Mouse (Mus musculus) spleen, adult 12 weeks (tissue): ENCODE data around the gene Tom1l1.
"Not testable (repeated sequence)": the region's sequence is repeated elsewhere in the genome, so short reads cannot be mapped to it uniquely, and the experiment has no call there.

Experiments
- DNase-seq: peaks from one replicate; pipeline ENCODE4 v3.0.0; 2022; ENCODE audit warnings: low spot score

The Tom1l1 gene

DNA sequence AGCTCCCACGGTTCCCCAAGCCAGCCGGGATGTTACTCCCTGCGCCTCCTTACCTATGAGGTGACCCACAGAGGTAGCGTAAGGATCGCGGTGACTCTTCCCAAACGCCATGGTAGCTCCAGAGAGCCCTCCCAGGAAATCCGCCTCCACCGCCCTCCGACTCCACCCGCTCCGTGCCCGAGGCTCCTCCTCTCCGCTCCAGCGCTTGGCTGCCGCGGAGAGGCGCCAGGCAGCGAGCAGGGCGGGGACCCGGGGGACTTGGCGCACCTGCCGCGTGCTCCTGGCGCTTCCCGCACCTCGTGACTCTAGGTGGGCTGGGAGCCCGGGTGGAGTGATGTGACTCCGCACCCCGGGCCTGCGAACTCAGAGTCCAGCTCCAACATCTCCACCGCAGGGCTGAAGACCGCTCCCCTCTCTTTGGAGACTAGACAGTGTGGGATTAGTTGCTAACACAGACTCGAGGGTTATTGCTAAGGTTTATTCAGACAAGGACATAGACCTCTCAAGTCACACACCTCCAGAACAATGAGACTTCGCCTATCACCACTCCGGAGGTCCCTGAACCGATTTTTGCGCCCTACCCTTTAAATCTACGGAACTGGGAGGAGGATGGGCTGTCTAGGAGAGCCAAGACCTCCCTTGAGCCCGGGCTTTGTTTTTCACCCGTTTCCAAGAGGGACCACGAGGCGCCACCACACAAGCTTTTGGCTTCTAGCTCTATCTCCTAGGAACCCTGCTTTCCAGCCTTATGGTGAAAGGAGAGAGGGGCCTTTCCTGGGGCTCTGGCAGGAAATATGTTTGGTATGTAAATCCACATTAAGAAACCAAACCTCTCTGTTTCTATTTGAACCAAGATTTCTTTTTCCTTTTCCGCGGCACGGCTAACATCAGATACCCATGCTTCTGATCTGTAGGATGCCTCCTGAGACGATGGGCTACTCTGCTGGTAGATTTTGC is at the start of gene Tom1l1:
Gene Tom1l1, minus strand, starts transcription at position 907 of the 957 bp plus-strand sequence.
- peak; percentile 62 for DNase-seq

DNA sequence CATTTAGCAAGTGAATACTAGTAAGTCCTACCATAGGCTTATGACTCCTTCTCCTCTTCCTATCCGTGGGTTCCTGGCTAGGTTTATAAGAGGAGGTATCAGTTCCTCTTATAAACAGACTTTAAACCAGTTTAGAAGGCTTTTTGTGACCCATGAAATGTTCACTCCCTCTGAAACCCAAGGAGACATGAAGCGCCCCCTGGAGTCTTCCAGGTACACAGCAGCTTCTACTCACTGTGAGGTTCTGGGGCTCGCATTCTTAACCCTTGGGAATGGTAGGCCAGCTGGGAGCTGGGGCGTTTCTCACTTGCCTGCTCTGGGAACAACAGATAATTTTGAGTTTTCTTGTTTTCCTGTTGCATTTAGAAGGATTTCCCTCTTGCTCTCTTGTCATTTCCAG is 45.4 kb upstream of the Tom1l1 start:
- DNase-seq: peak; percentile 9

DNA sequence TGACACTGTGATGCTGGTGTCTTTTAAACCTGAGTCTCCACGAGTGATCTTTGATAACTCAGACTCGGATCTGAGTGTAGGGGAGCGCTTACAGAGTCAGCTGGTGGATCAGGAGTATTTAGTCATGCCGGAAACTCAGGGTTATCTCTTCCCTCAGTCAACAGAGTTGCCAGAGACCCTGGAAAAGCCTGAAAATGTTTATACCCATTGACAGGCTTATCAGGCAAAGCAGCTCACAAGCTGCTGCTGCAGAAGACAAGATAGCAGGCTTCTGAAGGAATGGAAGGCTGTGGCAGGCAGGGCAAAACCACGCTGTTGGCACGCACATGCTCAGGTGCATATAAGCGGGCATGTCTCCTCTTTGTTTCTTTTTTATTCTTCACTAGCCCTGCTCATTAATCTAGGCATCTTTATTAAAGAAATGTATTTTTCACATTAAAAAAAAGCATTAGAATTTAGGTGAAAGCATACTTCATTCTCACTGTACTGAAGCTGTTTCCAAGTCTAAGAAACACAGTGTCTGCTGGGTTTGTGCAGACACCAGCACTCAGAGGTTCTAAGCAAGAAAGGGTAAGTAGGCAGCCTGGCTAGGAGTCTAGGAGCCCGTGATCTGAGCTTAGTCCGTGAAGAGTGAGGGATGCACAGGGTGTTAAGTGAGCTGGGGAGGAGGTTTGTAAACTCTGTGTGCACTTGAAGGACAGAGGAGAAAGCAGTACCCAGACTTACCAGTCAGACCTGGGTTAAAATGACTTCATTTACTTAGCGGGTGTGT is 39.4 kb upstream of the Tom1l1 start:
- peak; percentile 43 for DNase-seq

DNA sequence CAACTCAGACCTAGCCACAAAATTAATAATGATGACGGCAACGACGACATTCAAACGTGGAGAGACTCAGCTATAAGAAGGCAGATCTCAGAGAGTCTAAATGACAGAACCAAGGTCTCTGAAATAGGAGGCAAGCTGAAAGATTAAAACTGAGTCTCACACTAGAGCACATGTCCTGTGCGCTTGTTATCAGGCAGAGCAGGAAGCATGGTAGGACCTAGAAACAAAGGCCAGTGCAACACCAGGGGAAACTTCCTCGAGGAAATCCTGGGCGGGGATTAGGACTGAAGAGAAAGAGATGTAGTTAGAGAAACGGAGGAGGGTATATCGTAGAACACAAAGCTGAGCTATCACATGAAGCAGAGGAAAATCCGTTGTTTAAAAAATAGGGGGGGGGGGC is 38.6 kb upstream of the Tom1l1 start:
- DNase-seq: no peak

DNA sequence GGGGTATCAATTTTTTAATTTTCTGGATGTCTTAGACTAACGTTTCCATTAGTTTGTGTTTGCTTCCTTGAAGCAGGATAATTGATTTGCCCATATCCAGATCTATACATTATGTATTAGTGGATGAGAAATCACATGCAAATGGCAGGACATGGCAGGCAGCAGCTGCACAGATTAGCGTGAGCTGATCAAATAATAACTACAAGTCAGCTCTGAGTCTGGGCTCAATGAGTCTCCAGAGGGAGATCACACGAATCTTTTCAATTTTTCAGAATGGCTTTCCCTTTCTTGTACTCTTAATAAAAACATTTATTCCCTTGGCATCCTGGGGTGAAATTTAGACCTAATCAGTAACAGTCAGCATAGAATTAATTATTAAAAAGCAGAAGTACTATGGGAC is 34.1 kb upstream of the Tom1l1 start:
- no peak for DNase-seq

DNA sequence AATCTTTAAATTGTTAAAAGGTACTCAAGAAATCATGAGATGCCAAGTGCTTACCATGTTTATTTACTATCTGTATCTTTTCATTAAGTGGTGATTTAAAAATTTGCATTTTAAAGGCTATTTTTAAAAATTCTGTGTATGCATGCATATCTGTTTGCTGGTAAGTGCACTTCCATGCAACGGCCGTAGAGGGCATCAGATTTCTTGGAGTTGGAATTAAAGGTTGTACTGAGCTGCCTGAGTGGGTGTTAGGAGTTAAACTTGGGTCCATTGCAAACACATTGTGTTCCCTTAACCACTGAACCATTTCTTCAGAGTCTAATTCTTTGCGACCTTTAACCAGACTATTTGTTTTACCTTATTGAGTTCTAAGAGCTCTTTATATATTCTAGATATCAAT is 29.6 kb upstream of the Tom1l1 start:
- no peak for DNase-seq

DNA sequence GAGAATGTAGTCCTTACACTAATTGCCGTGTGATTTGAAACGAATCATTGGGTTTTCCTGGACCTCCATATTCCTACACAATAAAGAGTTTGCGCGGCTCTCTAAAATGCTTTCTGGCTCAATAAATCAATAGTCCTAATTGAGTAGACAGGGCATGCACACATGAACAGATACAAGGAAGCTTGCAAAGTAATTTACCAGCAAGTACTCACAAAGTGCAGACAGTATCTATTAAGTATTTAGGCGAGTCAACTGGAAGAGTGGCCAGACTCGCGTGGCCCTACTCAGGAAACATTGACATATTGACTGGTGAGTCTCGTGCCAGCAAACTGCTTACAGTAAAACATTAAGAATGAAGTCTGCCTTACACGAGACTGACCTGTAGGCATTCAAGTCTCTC is 23.4 kb upstream of the Tom1l1 start:
- no peak for DNase-seq

DNA sequence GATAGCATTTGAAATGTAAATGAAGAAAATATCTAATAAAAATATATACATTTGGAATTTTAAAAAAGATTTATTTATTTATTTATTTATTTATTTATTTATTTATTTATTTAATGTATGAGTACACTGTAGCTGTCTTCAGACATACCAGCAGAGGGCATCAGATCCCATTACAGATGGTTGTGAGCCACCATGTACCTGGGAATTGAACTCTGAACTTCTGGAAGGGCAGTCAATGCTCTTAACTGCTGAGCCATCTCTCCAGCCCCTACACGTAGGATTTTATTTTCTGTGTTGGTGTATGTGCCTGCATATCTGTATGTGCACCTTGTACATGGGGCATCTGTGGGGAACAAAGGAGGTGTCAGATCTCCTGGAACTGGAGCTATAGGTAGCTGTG is 19.0 kb upstream of the Tom1l1 start:
- DNase-seq: not testable (repeated sequence)

DNA sequence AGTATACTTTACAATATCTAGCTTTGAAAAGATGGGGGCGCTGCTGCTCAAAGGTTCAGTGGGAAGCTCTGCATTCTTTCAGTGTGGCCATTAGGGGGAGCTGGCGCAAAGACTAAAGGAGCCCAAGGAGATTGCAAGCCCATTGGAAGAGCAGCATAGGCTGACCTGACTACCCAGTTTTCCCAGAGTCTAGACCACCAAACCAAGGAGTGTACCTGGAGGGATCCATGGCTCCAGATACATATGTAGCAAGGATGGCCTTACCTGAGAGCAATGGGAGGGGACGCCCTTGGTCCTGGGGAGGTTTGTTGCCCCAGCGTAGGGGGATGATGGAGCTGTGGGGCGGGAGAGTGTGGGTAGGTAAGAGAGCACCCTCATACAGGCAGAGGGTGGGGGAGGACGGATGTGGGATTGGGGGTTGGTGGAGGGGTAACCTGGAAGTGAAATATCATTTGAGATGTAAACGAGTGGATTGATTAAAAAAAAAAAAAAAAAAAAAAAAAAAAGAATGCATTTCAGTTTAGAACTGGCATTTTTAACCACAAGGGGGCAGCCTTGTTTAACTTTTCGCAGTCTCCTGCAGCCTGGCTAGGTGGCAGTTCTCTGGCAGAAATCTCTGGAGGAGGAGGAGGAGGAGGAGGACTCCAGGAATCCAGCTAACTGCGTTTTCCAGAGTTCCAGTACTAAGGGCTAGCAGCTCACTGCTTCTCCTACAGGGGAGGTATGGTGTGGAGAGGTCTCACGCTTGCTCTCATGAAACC is 9.5 kb upstream of the Tom1l1 start:
- peak; percentile 68 for DNase-seq

DNA sequence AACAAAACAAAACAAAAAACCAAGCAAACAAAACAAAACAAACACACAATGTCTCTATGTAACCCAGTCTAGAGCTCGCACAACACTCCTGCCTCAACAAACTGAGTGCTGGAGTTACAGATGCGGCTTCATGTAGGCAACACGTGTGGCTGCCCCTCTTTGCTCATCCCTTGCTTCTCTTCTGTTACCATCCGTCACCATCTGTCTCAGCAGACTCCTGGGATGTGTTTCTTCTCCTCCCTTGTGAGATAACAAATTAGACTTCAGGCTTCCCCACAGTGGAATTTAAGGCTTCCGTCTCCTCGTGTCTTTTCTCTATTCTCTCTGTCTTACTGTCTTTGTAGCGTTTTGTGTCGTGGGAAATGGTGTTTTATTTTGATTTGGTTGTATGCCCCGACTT is 7.6 kb upstream of the Tom1l1 start:
- DNase-seq: no peak

DNA sequence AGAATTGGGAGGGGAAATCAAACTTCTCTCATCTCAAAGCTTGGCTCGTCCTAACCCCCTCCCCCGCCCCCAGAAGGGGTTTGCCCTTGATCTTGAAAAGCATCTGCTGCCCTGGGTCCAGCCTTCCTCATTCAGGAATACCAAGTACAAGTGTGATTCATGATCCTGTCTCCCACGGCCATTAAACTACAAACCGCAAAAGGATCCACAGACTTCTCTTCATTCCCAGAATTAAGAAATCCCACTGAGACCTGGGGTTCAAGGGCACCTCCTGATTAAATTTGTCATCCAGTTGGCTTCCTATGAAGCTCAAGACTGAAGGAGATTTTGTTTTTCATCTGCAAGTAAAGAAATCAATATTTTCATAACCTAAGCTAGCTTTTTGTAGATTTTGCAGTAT is 6.0 kb upstream of the Tom1l1 start:
- DNase-seq: no peak

DNA sequence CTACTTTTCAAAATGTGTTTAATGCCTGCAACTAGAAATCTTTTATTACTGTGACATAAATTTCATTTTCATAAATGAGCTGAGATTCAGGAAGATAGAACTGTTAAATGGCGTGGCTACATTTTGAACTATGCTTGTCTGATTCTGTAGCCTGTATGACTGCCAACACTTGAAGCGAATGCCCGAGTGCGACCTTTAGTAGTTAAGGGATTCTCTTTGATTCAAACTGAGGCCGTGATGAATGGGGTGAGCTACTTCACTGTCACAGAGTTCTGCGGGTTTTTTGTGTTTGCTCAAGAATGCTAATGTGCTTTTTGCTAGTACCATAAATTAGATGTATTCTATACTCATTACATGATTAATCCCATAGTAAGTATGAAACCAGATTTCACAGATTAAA is 2.2 kb upstream of the Tom1l1 start:
- no peak for DNase-seq

DNA sequence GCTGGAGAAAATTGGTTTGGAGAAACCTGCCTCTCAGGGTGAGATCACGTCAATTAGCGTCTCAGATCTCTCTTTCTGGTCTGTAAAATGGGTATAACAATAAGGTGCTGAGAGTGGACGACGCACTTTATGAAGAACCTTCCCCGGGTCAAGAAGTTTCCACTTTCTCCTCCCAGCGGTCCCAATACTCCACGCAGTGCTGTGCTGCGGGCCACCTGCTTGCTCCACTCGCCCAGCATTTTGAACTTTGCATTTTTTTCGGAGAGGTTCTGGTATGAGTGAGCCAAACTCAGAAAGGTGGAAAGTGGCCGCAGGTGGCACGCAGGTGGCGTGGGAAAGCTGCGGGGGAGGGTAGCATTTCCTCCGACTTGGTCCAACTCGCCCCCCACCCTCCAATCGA is 1.1 kb downstream of the Tom1l1 start:
- no peak for DNase-seq

DNA sequence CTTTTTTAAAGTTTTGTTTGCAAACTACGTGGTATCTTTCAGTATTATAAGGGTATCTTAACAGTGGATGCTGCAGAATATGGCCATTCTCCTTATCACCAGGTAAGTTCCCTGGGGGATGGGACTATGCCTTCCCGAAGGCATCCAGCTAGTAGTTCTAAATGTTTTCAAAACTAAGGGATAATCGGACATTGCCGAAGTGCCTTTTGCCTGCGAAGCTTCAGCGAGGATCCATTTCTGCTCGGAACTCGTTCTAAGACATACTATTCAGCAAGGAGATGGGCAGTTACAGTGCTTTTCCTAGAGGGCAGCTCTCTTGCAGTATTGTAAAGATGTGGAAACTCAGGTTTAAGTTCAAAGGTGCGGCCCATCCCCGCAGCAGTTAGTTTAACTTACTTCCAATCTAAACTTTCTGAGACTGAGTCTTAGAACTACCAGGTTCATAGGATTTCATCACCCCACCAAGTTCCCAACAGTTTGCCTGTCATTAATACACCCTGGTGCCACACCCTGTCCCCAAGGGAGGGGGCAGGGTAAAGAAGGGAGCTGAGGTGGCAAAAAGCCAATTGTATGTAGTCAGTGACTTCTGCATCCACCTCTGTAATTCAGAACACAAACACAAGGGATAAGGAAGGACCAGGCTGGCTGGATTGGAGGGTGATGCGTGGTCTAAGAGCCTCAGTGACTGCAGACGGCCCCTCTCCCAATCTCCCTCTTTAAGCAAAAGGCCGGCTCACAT is 1.7 kb downstream of the Tom1l1 start:
- peak; percentile 47 for DNase-seq

DNA sequence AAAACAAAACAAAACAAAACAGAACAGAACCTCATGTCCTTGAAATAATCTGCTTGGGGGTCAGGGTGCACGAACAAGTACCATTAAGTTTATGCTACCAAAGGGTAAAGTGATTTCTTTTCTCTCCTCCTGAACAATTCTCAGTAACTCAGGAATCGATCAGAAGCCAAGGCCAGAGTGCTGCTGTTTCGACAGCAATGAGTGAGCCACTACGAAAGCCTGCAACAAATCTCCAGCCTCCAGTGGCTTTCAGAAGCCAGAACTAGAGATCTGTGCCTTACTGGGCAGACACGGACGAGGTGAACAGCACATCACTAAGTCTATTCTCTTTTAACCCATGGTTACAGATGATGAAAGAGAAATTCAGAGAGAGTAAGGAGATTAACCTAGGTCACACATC is 3.0 kb downstream of the Tom1l1 start:
- DNase-seq: no peak

DNA sequence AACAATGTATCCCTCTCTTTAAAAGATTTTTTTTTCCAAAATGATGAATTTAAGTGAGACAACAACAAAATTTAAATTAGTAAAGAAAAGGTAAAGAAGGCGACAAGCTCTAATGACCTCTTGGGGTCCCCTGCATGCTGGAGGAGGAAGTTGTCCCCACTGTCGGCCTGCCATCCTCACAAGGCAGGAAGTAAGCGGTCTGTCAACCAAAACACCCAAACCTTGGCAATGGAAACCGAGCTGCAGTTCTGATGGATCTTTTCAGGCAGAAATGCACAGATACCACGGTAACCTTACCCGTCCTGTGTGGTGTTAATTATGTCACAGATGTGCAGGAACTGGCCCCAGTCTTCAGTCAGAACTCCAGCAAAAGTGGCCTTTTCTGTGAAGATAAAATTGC is 3.4 kb downstream of the Tom1l1 start:
- no peak for DNase-seq

DNA sequence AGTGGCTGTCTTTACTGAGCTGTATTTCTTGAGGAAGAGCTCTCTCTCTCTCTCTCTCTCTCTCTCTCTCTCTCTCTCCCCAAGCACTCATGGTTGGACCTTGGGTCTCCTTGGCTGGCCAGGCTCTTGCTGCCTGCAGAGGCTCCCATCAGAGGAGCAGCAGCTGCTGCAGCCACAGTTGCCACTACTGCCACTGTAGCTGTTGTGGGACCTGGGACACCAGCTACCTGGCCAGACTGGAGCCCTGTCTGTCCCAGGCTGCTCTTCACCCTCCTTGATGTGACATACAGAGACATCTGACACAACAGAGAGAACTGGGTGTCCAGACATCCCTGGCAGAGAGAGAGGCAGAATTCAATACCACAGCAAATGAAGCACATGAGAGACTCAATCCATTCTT is 7.0 kb downstream of the Tom1l1 start:
- DNase-seq: no peak

DNA sequence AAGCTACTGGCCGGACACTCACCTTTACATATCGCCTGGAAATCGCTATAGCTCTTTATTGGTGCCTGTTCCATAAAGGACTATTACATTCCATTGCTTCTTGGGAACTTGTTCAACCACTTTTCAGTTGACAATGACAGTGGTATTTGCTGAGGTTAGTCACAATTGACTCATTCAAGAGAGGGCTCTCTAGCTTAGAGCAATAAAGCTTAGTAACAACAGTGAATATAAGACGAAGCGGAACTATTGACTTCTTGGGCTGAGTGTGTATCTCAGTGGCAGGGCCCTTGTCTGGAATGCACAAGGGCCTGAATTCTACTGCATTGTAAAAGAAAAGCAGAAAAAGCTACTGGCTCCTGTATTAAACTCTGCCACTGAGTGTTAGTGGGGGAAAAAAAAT is 9.6 kb downstream of the Tom1l1 start:
- no peak for DNase-seq

DNA sequence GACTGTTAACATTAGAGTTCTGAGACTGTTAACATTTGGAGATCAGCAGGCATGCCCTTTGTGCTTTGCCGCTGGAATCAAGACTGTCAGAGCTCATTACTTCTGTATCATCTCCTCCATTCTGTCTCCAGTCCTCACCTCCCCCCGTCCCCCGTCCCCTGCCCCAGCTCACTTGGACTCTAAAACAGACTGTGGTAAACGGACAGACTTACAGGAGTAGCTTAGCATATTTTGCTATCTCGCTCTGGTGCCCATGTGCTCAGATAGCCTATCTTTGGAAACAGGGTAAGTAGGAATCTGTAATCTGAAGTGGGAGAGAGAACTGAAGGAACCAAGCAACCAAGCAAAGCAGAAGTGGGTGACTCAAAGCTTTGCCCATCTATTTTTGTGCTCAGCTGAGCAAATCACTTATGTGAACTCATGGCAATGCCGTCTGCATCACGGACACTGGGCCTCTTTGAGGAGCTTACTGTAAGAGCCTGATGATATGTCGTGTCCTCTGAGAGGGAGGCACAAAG is 10.3 kb downstream of the Tom1l1 start:
- no peak for DNase-seq

DNA sequence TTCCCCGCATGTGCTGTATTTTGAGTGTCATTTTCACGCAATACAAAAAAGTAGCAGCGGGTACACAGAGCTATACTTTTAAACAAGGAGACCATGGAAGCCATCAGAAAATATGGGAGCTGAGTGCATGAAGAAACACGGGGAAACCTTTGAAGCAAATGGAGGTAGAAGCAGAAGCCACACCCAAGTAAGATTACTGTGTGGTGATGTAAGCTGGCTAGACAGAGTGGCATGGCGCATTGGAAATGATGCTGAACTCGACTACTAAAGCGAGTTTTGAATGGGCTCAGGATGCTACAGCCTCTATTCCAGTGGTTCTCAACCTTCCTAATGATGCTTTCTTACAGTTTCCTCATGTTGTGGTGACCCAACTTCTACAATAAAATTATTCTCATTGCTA is 11.1 kb downstream of the Tom1l1 start:
- DNase-seq: no peak

DNA sequence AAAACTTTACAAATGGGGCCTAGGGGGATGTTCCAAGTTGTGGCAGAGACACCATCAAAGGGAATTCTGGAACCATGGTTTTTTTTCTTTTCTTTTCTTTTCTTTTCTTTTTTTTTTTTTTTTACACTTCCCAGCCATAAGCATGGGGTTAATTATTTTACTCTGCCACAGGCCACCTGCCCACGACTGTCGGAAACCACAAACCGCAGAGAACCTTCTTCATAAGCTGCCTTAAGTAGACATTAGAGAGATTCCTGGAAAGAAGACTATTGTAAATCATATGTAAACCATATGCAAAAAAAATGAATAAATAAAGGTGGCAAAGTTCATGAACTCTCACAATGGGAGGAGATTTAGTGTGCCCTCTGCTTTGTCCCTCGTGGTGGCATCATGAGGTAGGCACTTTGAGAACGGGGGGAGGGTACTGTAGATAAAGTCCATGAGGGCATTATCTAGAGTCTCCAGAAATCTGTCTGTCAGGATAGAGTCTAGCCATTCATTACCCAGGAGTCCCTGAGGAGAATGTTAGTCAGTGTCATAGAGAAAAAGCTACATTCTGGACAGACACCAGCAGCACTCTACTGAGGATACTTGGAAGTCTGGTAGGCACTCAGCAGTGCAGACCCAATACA is 12.6 kb downstream of the Tom1l1 start:
- DNase-seq: peak; percentile 33
